Mouse (Mus musculus) heart, embryonic 14.5 days (tissue): Measurements from ENCODE around the gene Grik4. TPM values are rescaled to one million over a fixed set of nuclear protein-coding genes. Genes with fewer than 3 reads are reported as not detected.

ENCODE experiments used
- ATAC-seq: fragments of 200-750 bp; cut with Nextera tagmentation; 2 replicates; pipeline ENCODE4 v1.8.0; 2017; ENCODE audit warnings: low read depth, moderate TSS enrichment; ENCODE audit not compliant: insufficient number of reproducible peaks, insufficient read depth, low FRiP score
- H3K27ac ChIP-seq, 2 experiments: fragments of 200-500 bp in 1 of 2; fragments of 300-500 bp in 1 of 2; sonication (generic) in 1 of 2; replicated peaks in 1 of 2; 2 replicates each; pipeline ENCODE4 v1.5.1; 2012 to 2014; ENCODE audit warnings: low read depth in 2 of 2, low read length in 2 of 2, control low read depth in 1 of 2, mild to moderate bottlenecking in 1 of 2, mixed read lengths in 1 of 2; ENCODE audit not compliant: control insufficient read depth in 1 of 2, insufficient read depth in 1 of 2
- H3K27me3 ChIP-seq: fragments of 300-500 bp; sonication (generic); 2 replicates; pipeline ENCODE4 v1.6.1; 2014; ENCODE audit warnings: mild to moderate bottlenecking, low read length, control low read depth; ENCODE audit not compliant: control insufficient read depth, insufficient read depth
- H3K36me3 ChIP-seq: fragments of 300-500 bp; sonication (generic); 2 replicates; pipeline ENCODE4 v1.6.1; 2014; ENCODE audit warnings: mild to moderate bottlenecking, control low read depth, low read length, mixed read lengths; ENCODE audit not compliant: control insufficient read depth, insufficient read depth
- H3K4me1 ChIP-seq, 2 experiments: fragments of 200-500 bp in 1 of 2; fragments of 300-500 bp in 1 of 2; sonication (generic) in 1 of 2; 2 replicates each; pipeline ENCODE4 v1.6.1; 2012 to 2014; ENCODE audit warnings: low read length in 2 of 2, control low read depth in 1 of 2, mixed read lengths in 1 of 2; ENCODE audit not compliant: control insufficient read depth in 2 of 2, insufficient read depth in 2 of 2
- H3K4me2 ChIP-seq: fragments of 300-500 bp; sonication (generic); 2 replicates; pipeline ENCODE4 v1.6.1; 2014; ENCODE audit warnings: mild to moderate bottlenecking, low read length
- H3K4me3 ChIP-seq, 2 experiments: fragments of 200-500 bp in 1 of 2; fragments of 300-500 bp in 1 of 2; sonication (generic) in 1 of 2; 2 replicates each; pipeline ENCODE4 v1.5.1; 2012 to 2014; ENCODE audit warnings: low read length in 2 of 2, mild to moderate bottlenecking in 2 of 2, control low read depth in 1 of 2, low read depth in 1 of 2, moderate library complexity in 1 of 2; ENCODE audit not compliant: control insufficient read depth in 1 of 2, insufficient read depth in 1 of 2
- H3K9ac ChIP-seq: fragments of 300-500 bp; sonication (generic); 2 replicates; pipeline ENCODE4 v1.6.1; 2014; ENCODE audit warnings: mild to moderate bottlenecking, low read length
- H3K9me3 ChIP-seq: fragments of 300-500 bp; sonication (generic); 2 replicates; pipeline ENCODE4 v1.6.1; 2016; ENCODE audit warnings: low read length, control low read depth; ENCODE audit not compliant: control insufficient read depth
- WGBS: fragments of 180-500 bp; shearing (Covaris S2); extraction: QIAGEN DNeasy Blood & Tissue Kit; methylation state at CpG from one replicate; pipeline ENCODE4 v1.1.7; 2014; 5-methylcytosine and 5-hydroxymethylcytosine counted together
- polyA plus RNA-seq: library from polyadenylated mRNA; unstranded; fragments of >200 nt; fragmentation: Nextera tagmentation; extraction: Ambion mirVana; gene quantifications from 2 replicates; pipeline ENCODE4 v1.2.1, GENCODE M21; 2014

Grik4 gene
- polyA plus RNA-seq, 1 experiment from 2014 or later: 0.09 TPM

GRCm38 (mm10) chr9:42816815-42817214 is 127.5 kb downstream of the Grik4 start:
- Histone ChIP-seq H3K4me1 (no peaks in the 10 kb centered on the region), H3K27ac (no peak overlapping the region)

GRCm38 (mm10) chr9:42809146-42809545 is 135.1 kb downstream of the Grik4 start:
- Histone ChIP-seq H3K9ac (no peak overlapping the region), H3K36me3 (no peaks in the 10 kb centered on the region), H3K4me3 (no peak overlapping the region), H3K4me2 (no peak overlapping the region), H3K4me1 (no peaks in the 10 kb centered on the region), H3K27me3 (peaks cover 3% of the 10 kb centered on the region), H3K9me3 (no peaks in the 10 kb centered on the region), H3K27ac (no peak overlapping the region)
- ATAC-seq: no peak
- WGBS: 80% methylated on average over 3 of the region's 3 CpGs

More at GRCm38 (mm10) chr9:42816815-42817214, 127.5 kb downstream of the Grik4 start:
- 6% methylated on average over 1 of the region's 1 CpGs for WGBS
- ATAC-seq: no peak
- no peaks in the 10 kb centered on the region for H3K36me3 ChIP-seq
- no peaks in the 10 kb centered on the region for H3K9me3 ChIP-seq
- H3K4me2 ChIP-seq: no peak overlapping the region
- no peak overlapping the region for H3K9ac ChIP-seq
- no peak overlapping the region for H3K4me3 ChIP-seq
- H3K27me3 ChIP-seq: 0 out of 2 replicates have a peak, but pooled peaks cover 9% of the 10 kb centered on the region

GRCm38 (mm10) chr9:42808394-42808793 is 135.9 kb downstream of the Grik4 start:
- Histone ChIP-seq H3K27me3 (peaks cover 6% of the 10 kb centered on the region), H3K9ac (no peak overlapping the region), H3K4me2 (no peak overlapping the region), H3K4me1 (no peaks in the 10 kb centered on the region), H3K27ac (no peak overlapping the region), H3K4me3 (no peak overlapping the region), H3K9me3 (no peaks in the 10 kb centered on the region), H3K36me3 (no peaks in the 10 kb centered on the region)
- ATAC-seq: no peak
- 67% methylated on average over 9 of the region's 9 CpGs for WGBS

- Histone ChIP-seq H3K4me1 (peaks cover 11 to 12% of the 10 kb centered on the region in 2 experiments), H3K4me2 (no peak overlapping the region), H3K4me3 (no peak overlapping the region), H3K36me3 (no peaks in the 10 kb centered on the region), H3K9me3 (no peaks in the 10 kb centered on the region), H3K9ac (no peak overlapping the region), H3K27me3 (peaks cover 25% of the 10 kb centered on the region), H3K27ac (no peak overlapping the region)
- 58% methylated on average over 3 of the region's 3 CpGs for WGBS
- no peak for ATAC-seq
These were observed 141.2 kb downstream of the Grik4 start for GRCm38 (mm10) chr9:42803061-42803491.

GRCm38 (mm10) chr9:42801929-42802328 is 142.4 kb downstream of the Grik4 start:
- peaks cover 25% of the 10 kb centered on the region for H3K27me3 ChIP-seq
- WGBS: 71% methylated on average over 11 of the region's 11 CpGs

GRCm38 (mm10) chr9:42800138-42800537 is 144.2 kb downstream of the Grik4 start:
- ATAC-seq: no peak
- H3K4me2 ChIP-seq: no peak overlapping the region
- no peaks in the 10 kb centered on the region for H3K9me3 ChIP-seq
- H3K27ac ChIP-seq: no peak overlapping the region
- H3K4me1 ChIP-seq: peaks cover 16 to 19% of the 10 kb centered on the region in 2 experiments
- WGBS: 75% methylated on average over 7 of the region's 7 CpGs
- no peak overlapping the region for H3K9ac ChIP-seq
- no peaks in the 10 kb centered on the region for H3K36me3 ChIP-seq
- H3K4me3 ChIP-seq: no peak overlapping the region
- peaks cover 25% of the 10 kb centered on the region for H3K27me3 ChIP-seq

More at GRCm38 (mm10) chr9:42801929-42802328, 142.4 kb downstream of the Grik4 start:
- no peak overlapping the region for H3K4me3 ChIP-seq
- no peaks in the 10 kb centered on the region for H3K36me3 ChIP-seq
- H3K9me3 ChIP-seq: no peaks in the 10 kb centered on the region
- no peak overlapping the region for H3K4me2 ChIP-seq
- H3K4me1 ChIP-seq: peaks cover 11 to 12% of the 10 kb centered on the region in 2 experiments
- no peak overlapping the region for H3K9ac ChIP-seq
- ATAC-seq: no peak
- no peak overlapping the region for H3K27ac ChIP-seq

- H3K4me1 ChIP-seq: peaks cover 16 to 19% of the 10 kb centered on the region in 2 experiments
- ATAC-seq: no peak
- no peak overlapping the region for H3K4me2 ChIP-seq
- H3K27ac ChIP-seq: no peak overlapping the region
- H3K9me3 ChIP-seq: no peaks in the 10 kb centered on the region
- H3K4me3 ChIP-seq: no peak overlapping the region
- no peak overlapping the region for H3K9ac ChIP-seq
- peaks cover 25% of the 10 kb centered on the region for H3K27me3 ChIP-seq
- no peaks in the 10 kb centered on the region for H3K36me3 ChIP-seq
- WGBS: 60% methylated on average over 5 of the region's 5 CpGs
These were observed 144.6 kb downstream of the Grik4 start for GRCm38 (mm10) chr9:42799694-42800093.

- H3K27me3 ChIP-seq: peaks cover 25% of the 10 kb centered on the region
- H3K4me1 ChIP-seq: peaks cover 16 to 19% of the 10 kb centered on the region in 2 experiments
- 13% methylated on average over 5 of the region's 5 CpGs for WGBS
- no peak overlapping the region for H3K4me2 ChIP-seq
- peak; percentile 60 for ATAC-seq
- H3K36me3 ChIP-seq: no peaks in the 10 kb centered on the region
- no peak overlapping the region for H3K9ac ChIP-seq
- no peak overlapping the region for H3K27ac ChIP-seq
- H3K9me3 ChIP-seq: no peaks in the 10 kb centered on the region
- H3K4me3 ChIP-seq: no peak overlapping the region
These were observed 145.1 kb downstream of the Grik4 start for GRCm38 (mm10) chr9:42799242-42799641.
